Mouse (Mus musculus) kidney, embryonic 16.5 days (tissue): Measurements from ENCODE around the gene Calcoco2. TPM values are rescaled to one million over a fixed set of nuclear protein-coding genes. Genes with fewer than 3 reads are reported as not detected.

Source experiments
- ATAC-seq: fragments of 200-750 bp; cut with Nextera tagmentation; 2 replicates; pipeline ENCODE4 v1.8.0; 2017; ENCODE audit warnings: moderate TSS enrichment; ENCODE audit not compliant: low FRiP score, low TSS enrichment
- H3K27ac ChIP-seq: fragments of 300-500 bp; sonication (generic); 2 replicates; pipeline ENCODE4 v1.5.1; 2014; ENCODE audit warnings: low read length
- H3K27me3 ChIP-seq: fragments of 300-500 bp; sonication (generic); 2 replicates; pipeline ENCODE4 v1.6.1; 2014; ENCODE audit warnings: low read length, control low read depth, mixed read lengths; ENCODE audit not compliant: insufficient read depth
- H3K36me3 ChIP-seq: fragments of 300-500 bp; sonication (generic); 2 replicates; pipeline ENCODE4 v1.6.1; 2014; ENCODE audit warnings: low read length, control low read depth, mixed read lengths; ENCODE audit not compliant: insufficient read depth
- H3K4me1 ChIP-seq: fragments of 300-500 bp; sonication (generic); 2 replicates; pipeline ENCODE4 v1.6.1; 2014; ENCODE audit warnings: low read length, control low read depth, mixed read lengths; ENCODE audit not compliant: insufficient read depth
- H3K4me2 ChIP-seq: fragments of 300-500 bp; sonication (generic); replicated peaks from 2 replicates; pipeline ENCODE4 v1.6.1; 2014; ENCODE audit warnings: low read depth, low read length
- H3K4me3 ChIP-seq: fragments of 300-500 bp; sonication (generic); 2 replicates; pipeline ENCODE4 v1.5.1; 2014; ENCODE audit warnings: mild to moderate bottlenecking, low read length
- H3K9ac ChIP-seq: fragments of 300-500 bp; sonication (generic); replicated peaks from 2 replicates; pipeline ENCODE4 v1.6.1; 2014; ENCODE audit warnings: low read length
- H3K9me3 ChIP-seq: fragments of 300-500 bp; sonication (generic); 2 replicates; pipeline ENCODE4 v1.6.1; 2016; ENCODE audit warnings: low read length, control low read depth
- WGBS: fragments of 180-500 bp; shearing (Covaris S2); extraction: QIAGEN DNeasy Blood & Tissue Kit; methylation state at CpG from one replicate; pipeline ENCODE4 v1.1.7; 2014; 5-methylcytosine and 5-hydroxymethylcytosine counted together
- polyA plus RNA-seq: library from polyadenylated mRNA; unstranded; fragments of >200 nt; fragmentation: Nextera tagmentation; extraction: Ambion mirVana; gene quantifications from 2 replicates; pipeline ENCODE4 v1.2.1, GENCODE M21; 2015

Gene Calcoco2
- polyA plus RNA-seq: not detected in 2 replicates

- Histone ChIP-seq H3K4me1 (no peaks in the 10 kb centered on the region), H3K27me3 (no peaks in the 10 kb centered on the region), H3K9me3 (no peaks in the 10 kb centered on the region), H3K27ac (no peak within 1 kb of the TSS), H3K4me3 (no peak within 1 kb of the TSS), H3K9ac (no peak within 1 kb of the TSS), H3K36me3 (no peaks in the 10 kb centered on the region), H3K4me2 (no peak within 1 kb of the TSS)
- 41% methylated on average over 14 of the region's 14 CpGs for WGBS
- ATAC-seq: no peak
Observed at GRCm38 (mm10) chr11:96111751-96112150, at the start of gene Calcoco2. Calcoco2 (minus strand) TSS chr11:96111964.

GRCm38 (mm10) chr11:96147471-96147870, 35.7 kb upstream of the Calcoco2 start:
- Histone ChIP-seq H3K9ac (no peak overlapping the region), H3K27me3 (peaks cover 29% of the 10 kb centered on the region), H3K9me3 (no peaks in the 10 kb centered on the region)

GRCm38 (mm10) chr11:96145622-96146270, 34.0 kb upstream of the Calcoco2 start:
- Histone ChIP-seq H3K27ac (no peak overlapping the region), H3K27me3 (peaks cover 29% of the 10 kb centered on the region), H3K4me3 (peak overlapping the region; percentile 29), H3K36me3 (no peaks in the 10 kb centered on the region), H3K4me2 (peak overlapping the region; percentile 48), H3K4me1 (0 out of 2 replicates have a peak, but pooled peaks cover 6% of the 10 kb centered on the region), H3K9ac (peak overlapping the region; percentile 18; the same call in 1 of the 2 replicates), H3K9me3 (no peaks in the 10 kb centered on the region)
- WGBS: under 1% methylated on average over 15 of the region's 15 CpGs
- peak; percentile 92 for ATAC-seq

More at GRCm38 (mm10) chr11:96147471-96147870, 35.7 kb upstream of the Calcoco2 start:
- no peaks in the 10 kb centered on the region for H3K4me1 ChIP-seq
- ATAC-seq: no peak
- H3K4me3 ChIP-seq: no peak overlapping the region
- no peak overlapping the region for H3K27ac ChIP-seq
- H3K4me2 ChIP-seq: no peak overlapping the region
- WGBS: 66% methylated on average over 6 of the region's 6 CpGs
- H3K36me3 ChIP-seq: no peaks in the 10 kb centered on the region

GRCm38 (mm10) chr11:96143766-96144165, 32.0 kb upstream of the Calcoco2 start:
- Histone ChIP-seq H3K27me3 (peaks cover 26% of the 10 kb centered on the region), H3K9me3 (no peaks in the 10 kb centered on the region), H3K36me3 (no peaks in the 10 kb centered on the region), H3K4me1 (0 out of 2 replicates have a peak, but pooled peaks cover 6% of the 10 kb centered on the region), H3K9ac (no peak overlapping the region), H3K4me3 (no peak overlapping the region), H3K27ac (no peak overlapping the region), H3K4me2 (no peak overlapping the region)
- WGBS: 62% methylated on average over 4 of the region's 4 CpGs
- ATAC-seq: no peak

GRCm38 (mm10) chr11:96140726-96141175, 29.0 kb upstream of the Calcoco2 start:
- Histone ChIP-seq H3K4me3 (no peak overlapping the region), H3K36me3 (no peaks in the 10 kb centered on the region), H3K4me2 (no peak overlapping the region), H3K27ac (peak overlapping the region; percentile 52), H3K9ac (no peak overlapping the region), H3K4me1 (0 out of 2 replicates have a peak, but pooled peaks cover 6% of the 10 kb centered on the region), H3K9me3 (no peaks in the 10 kb centered on the region), H3K27me3 (peaks cover 6% of the 10 kb centered on the region)
- ATAC-seq: peak; percentile 88
- 4% methylated on average over 4 of the region's 4 CpGs for WGBS

- H3K36me3 ChIP-seq: no peaks in the 10 kb centered on the region
- 81% methylated on average over 8 of the region's 8 CpGs for WGBS
Observed at GRCm38 (mm10) chr11:96135847-96136246, 24.1 kb upstream of the Calcoco2 start.

GRCm38 (mm10) chr11:96133239-96133865, 21.6 kb upstream of the Calcoco2 start, which contains the start of gene Ttll6:
Ttll6 (plus strand) TSS chr11:96133786.
- no peak for ATAC-seq
- 23% methylated on average over 16 of the region's 16 CpGs for WGBS
- Histone ChIP-seq H3K36me3 (no peaks in the 10 kb centered on the region), H3K4me3 (no peak within 1 kb of the TSS), H3K9me3 (no peaks in the 10 kb centered on the region), H3K27me3 (peaks cover 9% of the 10 kb centered on the region), H3K4me2 (peak within 1 kb of the TSS; percentile 34), H3K9ac (no peak within 1 kb of the TSS), H3K27ac (no peak within 1 kb of the TSS), H3K4me1 (no peaks in the 10 kb centered on the region)

More at GRCm38 (mm10) chr11:96135847-96136246, 24.1 kb upstream of the Calcoco2 start:
- Histone ChIP-seq H3K4me2 (no peak overlapping the region), H3K4me3 (no peak overlapping the region), H3K9me3 (no peaks in the 10 kb centered on the region), H3K27ac (no peak overlapping the region), H3K27me3 (peaks cover 9% of the 10 kb centered on the region), H3K4me1 (no peaks in the 10 kb centered on the region), H3K9ac (no peak overlapping the region)
- ATAC-seq: no peak

GRCm38 (mm10) chr11:96130606-96131005, 18.8 kb upstream of the Calcoco2 start:
- Histone ChIP-seq H3K4me2 (no peak overlapping the region), H3K4me1 (no peaks in the 10 kb centered on the region), H3K4me3 (no peak overlapping the region), H3K27ac (no peak overlapping the region), H3K9me3 (no peaks in the 10 kb centered on the region), H3K9ac (no peak overlapping the region), H3K27me3 (peaks cover 20% of the 10 kb centered on the region), H3K36me3 (no peaks in the 10 kb centered on the region)
- 44% methylated on average over 10 of the region's 10 CpGs for WGBS
- no peak for ATAC-seq

GRCm38 (mm10) chr11:96124052-96124914, 12.5 kb upstream of the Calcoco2 start:
- Histone ChIP-seq H3K4me2 (peak overlapping the region; percentile 80), H3K4me1 (peaks cover 6% of the 10 kb centered on the region), H3K9me3 (no peaks in the 10 kb centered on the region), H3K27me3 (peaks cover 48% of the 10 kb centered on the region), H3K36me3 (no peaks in the 10 kb centered on the region), H3K4me3 (peak overlapping the region; percentile 39), H3K27ac (no peak overlapping the region), H3K9ac (peak overlapping the region; percentile 44)
- peak; percentile 63; the same call in 1 of the 2 replicates for ATAC-seq
- 2% methylated on average over 45 of the region's 45 CpGs for WGBS
